Mouse (Mus musculus) retina, adult 2 months (tissue): ENCODE measurements at regions not wholly inside any gene's neighbourhood (a gene's known extent, or its start where the extent isn't known, plus 50 kb on each side); places are given as distances from the start of the nearest gene placed in this dataset.

Experiments used
- DNase-seq: peaks from one replicate; pipeline ENCODE4 v3.0.0-alpha.2; 2012; ENCODE audit warnings: low read depth, low spot score

- no peak for DNase-seq
Observed at GRCm38 (mm10) chr3:16941146-16941545, 934.9 kb upstream of the Gm5150 start.

DNA sequence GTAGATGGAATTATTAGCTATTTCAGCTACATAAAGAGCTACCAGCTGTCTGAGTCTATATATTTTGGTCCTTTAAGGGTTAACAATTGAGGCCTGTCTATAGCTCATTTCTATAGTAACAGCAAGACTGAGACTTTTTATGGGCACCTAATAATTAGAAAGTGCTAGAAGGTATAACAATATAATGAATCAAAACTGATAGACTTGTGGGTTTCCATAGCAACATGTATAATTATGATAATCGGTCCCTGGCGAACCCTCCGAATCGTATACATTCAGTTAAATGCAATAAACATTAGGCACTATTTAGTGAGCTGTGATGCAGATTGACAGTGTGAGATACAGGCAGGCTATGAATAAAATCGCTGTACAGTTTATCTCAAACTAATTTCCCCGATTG lies 933.3 kb upstream of the Gm5150 start:
- no peak for DNase-seq

DNA sequence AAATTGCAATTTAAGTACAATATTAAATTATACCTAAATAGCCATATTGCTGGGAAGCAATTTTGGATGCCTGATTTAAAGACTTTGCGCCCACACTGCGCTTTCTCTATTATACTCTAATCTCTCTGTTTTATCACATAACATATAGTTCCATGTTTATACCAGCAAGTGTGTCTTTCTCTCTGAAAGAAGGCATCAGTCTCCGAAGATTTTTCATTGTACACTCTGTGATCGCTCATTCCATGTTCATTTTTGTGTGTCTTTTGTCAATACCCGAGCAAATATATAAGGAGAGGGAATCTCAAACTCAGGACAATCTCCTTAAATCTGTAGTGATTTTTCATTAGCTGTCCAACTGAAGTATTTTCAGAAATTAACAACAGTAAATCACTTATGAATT lies 932.9 kb upstream of the Gm5150 start:
- no peak for DNase-seq

DNA sequence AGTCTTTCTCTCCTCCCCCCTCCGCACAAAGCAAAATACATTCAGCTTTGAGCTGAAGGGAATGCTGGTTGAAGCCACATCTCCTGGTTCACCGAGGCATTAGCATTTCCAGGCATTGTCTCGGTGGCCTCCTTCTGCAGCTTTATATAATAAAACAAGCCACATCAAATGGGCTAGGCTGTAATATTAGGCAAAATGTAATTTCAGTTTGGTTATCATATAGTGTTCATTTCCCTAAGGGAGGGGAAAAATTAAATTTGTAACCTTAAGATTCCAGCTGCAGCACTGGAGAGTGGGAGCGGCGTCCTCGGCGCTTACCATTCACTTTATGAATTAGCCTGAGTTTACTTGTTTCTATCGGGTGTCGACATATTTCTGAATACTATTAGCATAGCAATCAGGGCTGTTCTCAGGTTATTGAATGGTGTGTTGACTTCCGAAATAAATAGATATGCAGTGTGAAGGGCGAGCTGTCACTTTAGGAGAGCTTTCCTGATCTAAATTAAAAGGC lies 932.3 kb upstream of the Gm5150 start:
- no peak for DNase-seq

DNA sequence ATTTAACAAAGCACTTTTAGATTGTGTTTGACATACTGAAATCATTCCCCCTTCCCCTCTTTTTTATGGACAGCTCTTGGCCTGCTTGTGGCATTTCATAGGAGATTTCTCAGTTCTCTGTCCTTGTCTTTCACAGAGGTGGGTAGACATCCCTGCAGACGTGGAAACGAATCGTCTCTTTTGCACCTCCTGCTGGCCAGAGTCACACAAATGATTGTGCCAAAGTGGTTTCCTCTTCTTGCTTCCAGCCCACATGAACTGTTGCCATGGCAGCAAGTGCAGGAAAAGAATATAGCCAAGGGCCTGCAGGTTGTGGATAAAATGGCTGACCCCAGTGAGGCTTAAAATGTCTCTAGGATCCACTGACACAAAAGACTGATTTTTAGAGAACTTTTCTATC lies 924.1 kb upstream of the Gm5150 start:
- no peak for DNase-seq

- DNase-seq = no peak
Observed at GRCm38 (mm10) chr3:16929846-16930245, 923.6 kb upstream of the Gm5150 start.

DNA sequence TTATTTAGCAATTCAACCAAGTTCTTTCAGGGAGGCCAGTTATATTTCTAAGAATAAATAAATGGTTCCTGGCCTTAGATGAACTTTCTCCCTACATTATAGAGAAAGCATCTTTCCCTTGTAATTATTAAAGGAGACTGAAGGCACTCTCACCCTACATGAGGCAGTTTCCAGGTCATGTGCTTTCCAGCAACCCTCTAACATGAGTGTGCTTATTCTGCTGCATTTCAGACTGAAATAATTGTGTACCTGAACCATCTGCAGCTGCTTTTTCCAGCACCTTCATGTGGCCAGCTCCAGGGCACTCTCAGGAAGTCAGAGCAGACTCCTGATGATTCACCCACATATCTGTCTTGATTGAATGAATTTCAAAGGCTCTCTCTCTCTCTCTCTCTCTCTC lies 917.8 kb upstream of the Gm5150 start:
- DNase-seq = no peak

- no peak for DNase-seq
Observed at GRCm38 (mm10) chr3:16923234-16923914, 917.1 kb upstream of the Gm5150 start.

DNA sequence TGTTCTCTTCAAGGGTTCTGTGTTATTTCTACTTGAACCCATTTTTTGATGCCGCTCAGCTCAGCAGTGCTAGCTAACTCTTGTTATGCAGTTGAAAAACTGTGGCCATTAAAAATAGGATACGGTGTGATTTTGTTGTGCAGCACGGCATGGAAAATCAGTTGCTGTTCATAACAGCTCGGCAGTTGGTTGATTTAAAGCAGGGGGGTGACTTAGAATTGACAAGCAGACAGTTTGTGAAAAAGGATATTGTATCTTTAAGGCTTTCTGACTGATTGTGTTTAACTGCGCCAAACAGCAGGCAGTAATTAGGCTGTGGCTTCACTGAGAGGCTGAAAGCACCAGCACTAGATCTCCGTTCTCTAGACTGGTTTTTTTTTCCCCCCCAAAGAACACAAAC lies 915.1 kb upstream of the Gm5150 start:
- no peak for DNase-seq

DNA sequence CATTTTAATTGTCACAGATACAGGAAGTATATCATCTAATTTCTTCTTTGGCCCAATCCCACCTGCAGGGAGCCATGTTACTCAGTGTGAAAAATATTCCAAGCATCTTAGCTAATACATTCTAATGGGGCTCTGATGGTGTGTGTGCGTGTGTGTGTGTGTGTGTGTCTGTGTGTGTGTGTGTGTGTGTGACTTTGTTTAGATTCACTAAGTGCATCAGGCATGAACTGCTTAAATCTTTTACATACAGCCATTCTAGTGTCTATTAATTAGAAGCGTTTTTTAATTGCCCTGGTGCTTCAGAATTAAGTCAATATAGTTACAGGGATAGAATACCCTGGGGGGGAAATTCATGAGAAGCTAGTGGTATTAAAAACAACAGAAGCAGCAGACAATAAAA lies 912.1 kb upstream of the Gm5150 start:
- DNase-seq = no peak

GRCm38 (mm10) chr3:16916072-16916403 lies 909.8 kb upstream of the Gm5150 start:
- no peak for DNase-seq

- DNase-seq = no peak
Observed at GRCm38 (mm10) chr3:16915389-16916071, 909.3 kb upstream of the Gm5150 start.

DNA sequence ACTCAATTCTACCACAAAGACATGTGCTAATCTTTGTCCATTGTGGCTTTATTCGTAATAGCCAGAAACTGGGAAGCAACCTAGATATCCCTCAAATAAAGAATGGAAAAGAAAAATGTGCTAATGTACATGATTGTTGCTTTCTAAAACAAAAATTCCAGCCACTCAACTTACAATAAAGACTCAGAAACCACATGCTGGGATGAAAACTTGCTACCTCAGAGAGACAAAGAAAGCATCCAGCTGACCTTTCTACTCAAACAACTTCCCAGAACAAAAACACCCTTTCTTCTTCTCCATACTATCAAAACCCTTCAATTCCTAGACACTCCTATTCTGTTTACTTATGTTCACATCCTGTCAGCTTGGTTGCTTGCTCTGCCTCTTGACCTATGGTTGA lies 881.9 kb upstream of the Gm5150 start:
- no peak for DNase-seq

DNA sequence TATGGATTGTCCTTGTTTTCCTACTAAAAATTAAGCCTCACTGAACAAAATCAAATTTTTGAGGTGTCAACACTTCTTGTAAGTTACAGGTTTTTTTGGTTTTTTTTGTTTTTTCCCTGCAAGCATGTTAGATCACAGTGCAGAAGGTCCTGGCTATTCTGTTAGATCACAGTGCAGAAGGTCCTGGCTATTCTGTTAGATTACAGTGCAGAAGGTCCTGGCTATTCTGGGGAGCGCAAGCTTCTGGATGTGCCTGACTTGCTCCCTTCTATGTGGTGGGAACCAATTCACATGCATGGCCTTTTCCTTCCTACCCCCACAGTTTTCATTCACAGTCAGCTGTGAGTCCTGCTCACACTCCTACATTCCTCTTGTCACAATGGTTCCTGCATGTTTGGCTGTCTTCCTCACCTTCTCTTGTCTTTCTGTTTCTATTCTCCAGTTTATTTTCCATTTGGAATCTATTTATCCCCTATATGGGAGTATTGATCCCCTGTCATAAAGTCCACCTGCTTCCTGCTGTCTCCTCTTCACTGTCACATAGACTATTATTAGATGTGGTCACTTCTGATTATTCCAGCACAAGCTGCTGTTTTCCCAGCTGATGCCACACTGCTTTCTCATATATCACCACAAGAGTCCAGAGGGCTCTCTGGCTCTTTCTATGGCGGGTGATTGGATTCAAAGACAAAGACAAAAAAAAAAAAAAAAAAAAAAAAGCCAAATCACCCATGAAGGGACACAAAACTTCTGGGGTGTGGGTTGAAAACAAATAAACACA lies 866.3 kb upstream of the Gm5150 start:
- no peak for DNase-seq

DNA sequence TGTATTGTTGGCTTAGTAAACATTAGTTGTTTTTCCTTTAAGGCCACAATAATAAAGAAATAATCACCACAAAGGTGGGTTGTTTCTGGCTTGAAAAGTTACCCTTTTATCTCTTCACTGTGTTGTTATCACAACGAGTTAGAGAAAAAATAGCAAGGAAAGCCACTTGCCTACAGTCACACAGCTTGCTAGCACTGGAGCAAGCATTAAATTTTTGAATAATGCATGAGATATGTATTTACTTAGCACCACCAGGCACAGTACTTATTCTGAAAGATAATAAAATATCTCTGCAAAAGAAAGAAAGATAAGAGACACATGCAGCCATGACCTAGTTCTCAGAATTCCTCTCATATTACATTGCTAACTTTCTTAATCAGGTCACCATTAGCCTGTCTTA lies 853.8 kb upstream of the Gm5150 start:
- no peak for DNase-seq

DNA sequence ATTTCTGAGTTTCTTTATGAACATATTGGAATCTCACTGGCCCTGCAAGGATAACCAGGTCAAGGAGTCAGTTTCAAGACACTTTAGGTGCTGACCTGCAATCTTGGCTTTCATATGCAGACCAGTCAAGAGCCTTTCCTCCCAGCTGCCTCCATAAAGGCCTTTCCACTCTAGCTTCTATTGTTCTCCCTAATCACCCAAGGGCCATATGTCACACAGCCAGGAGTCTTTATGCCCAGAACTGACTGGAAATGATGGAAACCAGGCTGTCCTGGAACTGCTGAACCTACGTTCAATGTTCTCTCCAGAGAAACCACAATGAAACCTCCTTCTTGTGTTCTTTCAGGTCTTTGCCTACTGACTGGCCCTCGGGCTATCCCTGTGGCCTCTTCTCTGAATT lies 852.7 kb upstream of the Gm5150 start:
- DNase-seq = no peak

DNA sequence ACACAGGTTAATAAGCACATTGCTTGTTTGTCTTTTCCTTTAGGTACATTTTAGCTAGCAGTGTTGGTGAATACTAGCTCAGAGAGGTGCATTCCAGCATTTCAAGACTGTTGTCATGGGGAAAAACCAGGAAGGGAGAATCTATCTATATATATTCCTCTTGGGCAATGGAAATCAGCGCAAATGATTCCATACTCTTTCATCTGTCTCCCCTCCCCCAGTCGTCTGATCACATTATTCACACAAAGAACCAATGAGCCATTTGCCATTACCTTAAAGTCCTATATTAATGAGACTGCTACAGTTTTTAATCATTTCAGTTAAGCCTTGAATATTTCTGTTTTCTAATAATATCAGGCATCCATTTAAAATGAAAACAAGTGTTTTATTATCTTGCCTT lies 849.0 kb upstream of the Gm5150 start:
- DNase-seq = no peak

DNA sequence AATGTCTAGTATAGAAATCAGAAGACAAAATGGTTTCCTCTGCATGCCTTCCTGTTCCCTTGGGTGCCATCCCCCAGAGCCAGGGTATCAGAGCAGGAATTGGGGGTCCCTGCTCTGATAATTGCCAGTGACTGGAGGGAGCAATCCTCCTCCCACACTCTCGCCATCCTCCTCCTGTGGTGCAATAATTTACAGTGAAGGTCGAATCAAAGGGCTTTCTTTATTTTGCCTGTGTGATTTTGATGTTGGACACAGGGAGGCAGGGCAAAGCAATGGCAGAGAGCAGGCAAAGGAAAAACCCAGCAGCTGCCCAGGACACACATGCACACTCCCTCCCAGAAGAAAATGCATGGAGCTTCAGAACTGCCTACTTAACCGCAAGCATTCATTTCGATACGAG lies 847.8 kb upstream of the Gm5150 start:
- peak; percentile 34 for DNase-seq

- DNase-seq = no peak
Observed at GRCm38 (mm10) chr3:16846785-16847520, 840.7 kb upstream of the Gm5150 start.

- DNase-seq = no peak
Observed at GRCm38 (mm10) chr3:16820536-16820935, 814.3 kb upstream of the Gm5150 start.

- DNase-seq = no peak
Observed at GRCm38 (mm10) chr3:16819218-16820122, 813.2 kb upstream of the Gm5150 start.
